Mouse (Mus musculus) brain, embryonic 14.5 days (tissue): ENCODE measurements at regions not wholly inside any gene's neighbourhood (a gene's known extent, or its start where the extent isn't known, plus 50 kb on each side); places are given as distances from the start of the nearest gene placed in this dataset.

ENCODE experiments used
- DNase-seq: peaks from one replicate; pipeline ENCODE4 v3.0.0-alpha.2; 2011; ENCODE audit warnings: low read depth
- CTCF ChIP-seq: fragments of 200-500 bp; IDR thresholded peaks from 2 replicates; pipeline ENCODE4 v1.5.1; 2012; ENCODE audit warnings: inconsistent platforms, mild to moderate bottlenecking, moderate library complexity, borderline replicate concordance; ENCODE audit not compliant: insufficient read depth, insufficient read length; ENCODE audit errors: extremely low read depth
- POLR2A ChIP-seq: fragments of 200-500 bp; IDR thresholded peaks from 2 replicates; pipeline ENCODE4 v1.6.1; 2012; ENCODE audit warnings: mild to moderate bottlenecking, inconsistent platforms, borderline replicate concordance; ENCODE audit not compliant: poor library complexity, insufficient read depth, insufficient read length, severe bottlenecking; ENCODE audit errors: extremely low read depth

DNA sequence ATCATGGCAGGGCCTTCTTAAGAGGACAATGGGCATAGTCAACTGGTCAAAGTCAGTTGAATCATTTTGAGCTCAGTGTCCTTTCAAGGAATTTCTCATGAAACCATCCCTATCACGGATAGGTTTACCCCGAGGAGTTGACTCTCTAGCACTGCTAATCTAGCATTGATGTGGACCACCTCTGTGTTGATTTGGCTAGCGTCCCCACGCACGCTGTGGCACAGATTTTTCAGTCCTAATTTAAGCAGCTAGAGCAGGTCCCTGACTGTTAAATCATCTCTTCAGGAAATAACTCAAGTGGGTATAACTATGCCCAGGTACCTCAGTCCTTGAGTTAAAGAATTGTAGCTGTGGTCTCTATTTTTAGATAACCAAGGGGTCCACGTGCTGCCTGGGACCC, 80.0 kb upstream of the Galnt5 start:
- DNase-seq, result no peak
- no peak for TF ChIP-seq CTCF
- TF ChIP-seq POLR2A, result no peak

DNA sequence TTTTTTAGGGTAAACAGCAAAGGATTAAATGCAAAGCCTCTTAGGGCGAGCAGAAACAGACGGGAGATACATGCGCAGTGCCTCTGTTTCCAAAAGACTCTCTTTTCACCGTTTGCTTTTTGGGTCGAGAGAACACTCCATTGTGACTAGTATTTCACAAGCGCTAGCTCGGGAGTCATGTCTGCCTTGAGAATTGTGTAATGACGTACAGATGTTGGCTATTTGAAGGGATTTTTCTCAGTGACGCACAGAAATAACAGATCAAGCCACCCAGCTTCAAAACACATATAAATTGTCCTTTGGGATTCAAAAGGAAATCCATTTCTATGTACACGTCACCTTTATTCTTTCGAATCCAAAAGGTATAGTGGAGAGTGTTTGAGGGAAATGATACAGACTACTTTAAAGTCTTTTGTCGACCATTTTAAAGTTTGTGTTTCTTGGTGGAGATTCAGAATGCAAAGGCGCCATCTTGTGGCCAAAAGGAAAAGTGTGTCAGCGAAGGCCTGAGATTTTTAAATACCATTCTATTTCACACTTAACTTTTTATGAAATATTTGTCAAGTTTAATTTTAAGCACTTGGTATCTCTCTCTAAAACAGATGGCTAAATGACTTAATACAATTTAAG, 78.5 kb upstream of the Galnt5 start:
- TF ChIP-seq POLR2A, result no peak
- peak; percentile 69; the same call in 1 of the 2 replicates for TF ChIP-seq CTCF

DNA sequence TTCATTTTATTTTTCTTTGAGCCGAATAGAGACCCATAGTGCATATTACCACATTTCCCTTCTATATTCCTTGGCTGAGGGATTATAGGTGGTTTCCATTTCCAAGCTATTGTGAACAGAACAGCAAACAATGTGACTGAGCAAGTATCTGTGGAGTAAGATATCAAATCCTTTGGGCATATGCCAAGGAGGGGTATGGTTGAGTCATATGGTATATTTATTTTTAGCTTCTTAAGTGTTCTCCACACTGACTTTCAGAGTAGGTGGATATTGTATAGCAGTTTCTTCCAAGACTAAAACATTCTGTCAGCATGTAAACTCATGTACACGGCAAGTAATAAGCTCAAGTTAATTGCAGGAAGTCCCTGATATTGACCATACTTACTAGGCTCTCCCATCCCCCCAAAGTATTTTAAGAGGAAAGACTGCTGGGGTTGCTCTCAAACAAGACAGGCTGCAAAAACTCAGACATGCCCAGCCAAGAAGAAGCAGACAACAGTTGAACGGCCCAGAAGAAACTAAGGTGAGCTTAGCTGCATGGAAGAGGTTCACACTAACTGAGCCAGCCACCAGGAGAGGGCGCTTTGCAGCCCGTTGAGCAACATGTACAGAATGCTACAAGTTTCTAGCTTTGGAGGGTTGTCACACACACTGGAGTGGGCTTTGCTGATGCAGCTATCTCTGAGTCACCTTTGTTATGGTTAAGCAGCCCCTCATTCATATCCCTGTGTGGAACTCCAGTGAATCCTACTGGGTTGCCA, 63.4 kb upstream of the Galnt5 start:
- TF ChIP-seq POLR2A (no peak), CTCF (peak; percentile 29; the same call in 1 of the 2 replicates)
- DNase-seq, result peak; percentile 12

More for the DNA sequence above, 78.5 kb upstream of the Galnt5 start:
- peak; percentile 85 for DNase-seq
